Mouse (Mus musculus) lung, postnatal 36 days (tissue): ENCODE measurements around the gene Wdr25.

Experiments
- DNase-seq: peaks from one replicate; pipeline ENCODE4 v3.0.0; 2022; ENCODE audit warnings: mixed read lengths

Gene Wdr25

GRCm38 (mm10) chr12:108993046-108993445 is 99.6 kb downstream of the Wdr25 start:
- no peak for DNase-seq

GRCm38 (mm10) chr12:108994436-108995031 is 101.1 kb downstream of the Wdr25 start:
- DNase-seq, result peak; percentile 70

- DNase-seq, result no peak
Observed at GRCm38 (mm10) chr12:108995976-108996636, 102.7 kb downstream of the Wdr25 start.

GRCm38 (mm10) chr12:108997249-108997648 is 103.8 kb downstream of the Wdr25 start:
- no peak for DNase-seq

GRCm38 (mm10) chr12:109002978-109003377 is 109.5 kb downstream of the Wdr25 start:
- no peak for DNase-seq

- no peak for DNase-seq
Observed at GRCm38 (mm10) chr12:109010070-109010649, 116.7 kb downstream of the Wdr25 start.

GRCm38 (mm10) chr12:109022181-109022691 is 128.8 kb downstream of the Wdr25 start:
- no peak for DNase-seq

GRCm38 (mm10) chr12:109022966-109023365 is 129.5 kb downstream of the Wdr25 start:
- no peak for DNase-seq

GRCm38 (mm10) chr12:109023780-109024179 is 130.3 kb downstream of the Wdr25 start:
- no peak for DNase-seq

GRCm38 (mm10) chr12:109037026-109037425 is 143.6 kb downstream of the Wdr25 start:
- DNase-seq, result no peak

- DNase-seq, result no peak
Observed at GRCm38 (mm10) chr12:109038179-109038819, 144.9 kb downstream of the Wdr25 start.

GRCm38 (mm10) chr12:109039311-109039710 is 145.9 kb downstream of the Wdr25 start:
- DNase-seq, result no peak

- peak; percentile 15 for DNase-seq
Observed at GRCm38 (mm10) chr12:109044497-109044896, 151.1 kb downstream of the Wdr25 start.

GRCm38 (mm10) chr12:109045581-109045980 is 152.2 kb downstream of the Wdr25 start:
- no peak for DNase-seq

GRCm38 (mm10) chr12:109049949-109050348 is 156.5 kb downstream of the Wdr25 start:
- no peak for DNase-seq

GRCm38 (mm10) chr12:109053020-109053806 is 159.8 kb downstream of the Wdr25 start:
- DNase-seq, result no peak

GRCm38 (mm10) chr12:109057736-109058135 is 164.3 kb downstream of the Wdr25 start:
- no peak for DNase-seq

- DNase-seq, result no peak
Observed at GRCm38 (mm10) chr12:109058660-109059059, 165.2 kb downstream of the Wdr25 start.

- DNase-seq, result no peak
Observed at GRCm38 (mm10) chr12:109067561-109068135, 174.2 kb downstream of the Wdr25 start.

- no peak for DNase-seq
Observed at GRCm38 (mm10) chr12:109068167-109068653, 174.8 kb downstream of the Wdr25 start, which contains the start of gene Begain. Begain (minus strand) TSS chr12:109068217.

- no peak for DNase-seq
Observed at GRCm38 (mm10) chr12:109068738-109069137, 175.3 kb downstream of the Wdr25 start.

GRCm38 (mm10) chr12:109069751-109070150 is 176.3 kb downstream of the Wdr25 start:
- no peak for DNase-seq
